ENCODE assay signal across 26 mouse cellular contexts in genomic region chr1:71414084-71414483, GRCm38 (mm10). TPM values are rescaled to one million over a fixed set of nuclear protein-coding genes. Genes with fewer than 3 reads are reported as not detected.
"Had no signal": no experiment of that assay in that cellular context is flagged by ENCODE, and none has a peak within 500 bp of the region (broad histone marks: within the 10 kb centered on the region; RNA-seq: fewer than 3 reads in every experiment).

No protein-coding gene starts in this region.

- H3K4me1 ChIP-seq: heart, embryonic 10.5 days; heart, embryonic 12.5 days; hindbrain, embryonic 10.5 days; hindbrain, embryonic 12.5 days; intestine, embryonic 15.5 days; limb, embryonic 13.5 days; liver, embryonic 13.5 days; liver, embryonic 15.5 days had no signal

- H3K27ac ChIP-seq: gastrocnemius, adult 2 months; heart, embryonic 10.5 days; hindbrain, embryonic 10.5 days; hindbrain, embryonic 12.5 days; hindbrain, embryonic 14.5 days; intestine, embryonic 15.5 days; layer of hippocampus, adult 2 months; left cerebral cortex, adult 2 months; limb, embryonic 13.5 days; liver, embryonic 13.5 days; liver, embryonic 15.5 days had no signal

- H3K9ac ChIP-seq: heart, embryonic 12.5 days; hindbrain, embryonic 12.5 days; hindbrain, embryonic 14.5 days; intestine, embryonic 15.5 days; limb, embryonic 13.5 days; liver, embryonic 13.5 days; liver, embryonic 15.5 days; liver, postnatal 0 days had no signal

- H3K9me3 ChIP-seq: heart, embryonic 10.5 days; heart, embryonic 12.5 days; hindbrain, embryonic 10.5 days; hindbrain, embryonic 12.5 days; intestine, embryonic 15.5 days; limb, embryonic 13.5 days; liver, embryonic 13.5 days; liver, embryonic 15.5 days had no signal

- ATAC-seq: hindbrain, embryonic 16.5 days; inflammation-experienced regulatory T-cells, adult 6 months; intestine, postnatal 0 days; liver, postnatal 0 days had no signal

- H3K36me3 ChIP-seq: heart, embryonic 10.5 days; heart, embryonic 12.5 days; hindbrain, embryonic 10.5 days; hindbrain, embryonic 12.5 days; intestine, embryonic 15.5 days; limb, embryonic 13.5 days; liver, embryonic 13.5 days; liver, embryonic 15.5 days had no signal

- H3K27me3 ChIP-seq: heart, embryonic 12.5 days; hindbrain, embryonic 12.5 days; intestine, embryonic 15.5 days; limb, embryonic 13.5 days; liver, embryonic 13.5 days; liver, embryonic 15.5 days had no signal

- DNase-seq: gastrocnemius, adult 2 months; gastrocnemius, postnatal 10 days; gastrocnemius, postnatal 25 days; heart, adult 18-20 months; heart, postnatal 10 days; heart, postnatal 4 days; kidney, adult 2 months; kidney, postnatal 10 days; kidney, postnatal 25 days; liver; liver, embryonic 13.5 days; liver, postnatal 0 days had no signal

- H3K4me3 ChIP-seq: gastrocnemius, adult 2 months; heart, embryonic 10.5 days; heart, embryonic 12.5 days; hindbrain, embryonic 10.5 days; hindbrain, embryonic 12.5 days; intestine, embryonic 15.5 days; layer of hippocampus, adult 2 months; left cerebral cortex, adult 2 months; limb, embryonic 13.5 days; liver, embryonic 13.5 days; liver, embryonic 15.5 days had no signal

- H3K4me2 ChIP-seq: heart, embryonic 12.5 days; hindbrain, embryonic 12.5 days; hindbrain, embryonic 14.5 days; intestine, embryonic 15.5 days; limb, embryonic 13.5 days; liver, embryonic 11.5 days; liver, embryonic 13.5 days; liver, embryonic 15.5 days had no signal

RNA-seq across cellular contexts. Expression of gene Abca12, which starts 0.6 kb away (rescaled TPM):
- polyA plus RNA-seq: inflammation-experienced regulatory T-cells, adult 6 months; kidney, adult 2 months; liver, embryonic 11.5 days; liver, embryonic 13.5 days; liver, embryonic 15.5 days; liver, postnatal 0 days had no signal
